Mouse (Mus musculus): ENCODE data around the gene Myl3. TPM values are rescaled to one million over a fixed set of nuclear protein-coding genes. Genes with fewer than 3 reads are reported as not detected.

Gene Myl3
- total RNA-seq, 2 experiments from 2014 or later: 11,266 to 12,112 TPM

- intact Hi-C loops (cut with DNase I): no loop called here
- DNase-seq: no peak
These were observed 56.2 kb downstream of the Myl3 start, which contains the start of gene Prss42 for GRCm38 (mm10) chr9:110797866-110798265. Prss42 (plus strand) TSS chr9:110798166.

GRCm38 (mm10) chr9:110800834-110801479, 59.3 kb downstream of the Myl3 start:
- no peak for DNase-seq
- intact Hi-C loops (cut with DNase I): no loop called here

DNA sequence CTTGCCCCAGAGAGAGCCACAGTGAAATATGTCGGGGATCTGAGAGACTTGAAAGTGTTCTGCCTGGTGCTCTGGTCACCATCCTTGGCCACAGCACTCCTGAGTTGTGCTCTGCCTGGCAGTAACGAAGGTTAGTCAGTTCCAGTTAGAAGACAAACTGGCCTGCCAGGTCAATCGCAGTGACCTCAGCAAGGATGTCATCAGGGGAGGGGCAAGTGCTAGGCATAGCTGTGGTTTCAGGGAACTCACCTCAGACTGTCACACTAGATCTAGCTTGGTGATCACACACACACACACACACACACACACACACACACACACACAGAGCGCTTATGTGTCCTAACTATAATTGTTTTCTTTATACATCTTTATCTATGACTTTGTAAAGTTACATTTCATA, 61.6 kb downstream of the Myl3 start:
- intact Hi-C loops (cut with DNase I): no loop called here
- no peak for DNase-seq

GRCm38 (mm10) chr9:110810051-110810450, 68.4 kb downstream of the Myl3 start:
- no peak for DNase-seq
- intact Hi-C loops (cut with DNase I): no loop called here

DNA sequence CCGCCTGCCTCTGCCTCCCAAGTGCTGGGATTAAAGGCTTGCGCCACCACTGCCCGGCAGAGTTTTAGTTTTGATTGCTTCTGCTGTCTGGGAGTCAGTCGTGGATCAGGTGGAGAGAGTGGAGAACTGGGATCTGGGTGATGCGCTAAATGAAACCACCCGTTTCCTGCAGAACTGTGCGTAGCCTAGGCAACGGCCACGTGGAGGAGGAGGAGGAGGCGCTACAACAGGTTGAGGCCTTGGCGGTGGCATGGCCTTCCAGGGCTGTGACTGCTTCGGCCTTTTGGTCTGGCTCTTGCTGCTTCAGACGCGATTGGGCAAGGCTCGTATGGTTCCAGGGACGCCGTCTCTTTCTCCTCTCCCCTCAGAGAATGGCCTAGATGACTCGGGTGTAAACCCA, 72.1 kb downstream of the Myl3 start, which contains the start of gene Prss44:
Gene Prss44 (plus strand): TSS at position 206 of the 400 bp plus-strand sequence.
- intact Hi-C loops (cut with DNase I): no loop called here
- DNase-seq: no peak

Other genes starting within 250 kb of the Myl3 start
- gene Setd2, start 209.3 kb upstream of the Myl3 start, total RNA-seq (2021): 10 to 100 TPM; 51.3 to 54.2 TPM
- gene Nradd, start 117.4 kb upstream of the Myl3 start, total RNA-seq (2021): 1 to 10 TPM; 1.1 to 1.2 TPM
- gene Nbeal2, start 87.7 kb upstream of the Myl3 start, total RNA-seq (2021): 10 to 100 TPM; 10.4 to 12.0 TPM
- 10 to 100 TPM; 65.4 to 68.1 TPM for gene Ccdc12, start 85.4 kb upstream of the Myl3 start, total RNA-seq (2021)
- 1 to 10 TPM; 9.1 TPM for gene Pth1r, start 5.3 kb downstream of the Myl3 start, total RNA-seq (2021)
- not detected for gene Prss42, start 56.3 kb downstream of the Myl3 start, total RNA-seq (2021)
- gene Prss44, start 72.1 kb downstream of the Myl3 start, total RNA-seq (2021): not detected
- not detected for gene Prss43, start 84.8 kb downstream of the Myl3 start, total RNA-seq (2021)
- not detected for gene Prss45, start 92.7 kb downstream of the Myl3 start, total RNA-seq (2021)
- gene Prss46, start 102.6 kb downstream of the Myl3 start, total RNA-seq (2021): not detected
- not detected for gene Prss50, start 116.1 kb downstream of the Myl3 start, total RNA-seq (2021)
- 10 to 100 TPM; 20.1 to 22.9 TPM for gene Als2cl, start 138.0 kb downstream of the Myl3 start, total RNA-seq (2021)
- 1 to 10 TPM; 1.3 to 3.2 TPM for gene Tmie, start 138.3 kb downstream of the Myl3 start, total RNA-seq (2021)
- not detected for gene Fam240a, start 175.0 kb downstream of the Myl3 start, total RNA-seq (2021)
- gene Tdgf1, start 204.3 kb downstream of the Myl3 start, total RNA-seq (2021): under 1 TPM in 1 of 2 experiments, not detected in 1; 0.10 TPM
- 10 to 100 TPM; 68.5 to 71.5 TPM for gene Lrrc2, start 209.7 kb downstream of the Myl3 start, total RNA-seq (2021)
- 1 to 10 TPM; 3.0 to 5.2 TPM for gene Rtp3, start 248.7 kb downstream of the Myl3 start, total RNA-seq (2021)

All from heart, postnatal 14 days (tissue).